Mouse (Mus musculus) MEL (cell line): Measurements from ENCODE around the gene Celf2.

Experiments
- CTCF ChIP-seq, 3 experiments: IDR thresholded peaks in 2 of 3; conservative IDR thresholded peaks in 1 of 3; 2 replicates each; pipeline ENCODE4 v1.5.1; 2011 to 2012; ENCODE audit warnings: low read length in 3 of 3, low read depth in 2 of 3, mild to moderate bottlenecking in 2 of 3, improper control_type of control experiment in 1 of 3, inconsistent platforms in 1 of 3, mixed read lengths in 1 of 3, moderate library complexity in 1 of 3; ENCODE audit not compliant: control insufficient read depth in 1 of 3, insufficient read depth in 1 of 3, poor library complexity in 1 of 3, severe bottlenecking in 1 of 3
- E2F4 ChIP-seq: IDR thresholded peaks from 2 replicates; pipeline ENCODE4 v1.6.1; 2011; ENCODE audit warnings: low read depth, low read length, improper control_type of control experiment, borderline replicate concordance
- ETS1 ChIP-seq: IDR thresholded peaks from 2 replicates; pipeline ENCODE4 v1.6.1; 2012; ENCODE audit warnings: low read depth, mild to moderate bottlenecking, inconsistent platforms, low read length, improper control_type of control experiment, moderate library complexity
- GABPA ChIP-seq: IDR thresholded peaks from 2 replicates; pipeline ENCODE4 v1.6.1; 2012; ENCODE audit warnings: low read depth, mild to moderate bottlenecking, inconsistent platforms, low read length, improper control_type of control experiment, moderate library complexity
- GATA1 ChIP-seq: IDR thresholded peaks from 2 replicates; pipeline ENCODE4 v1.6.1; 2011; ENCODE audit warnings: low read depth, low read length, improper control_type of control experiment
- KAT2A ChIP-seq: conservative IDR thresholded peaks from 2 replicates; pipeline ENCODE4 v1.6.1; 2012; ENCODE audit warnings: low read depth, low read length, improper control_type of control experiment, inconsistent platforms
- MAX ChIP-seq: IDR thresholded peaks from 2 replicates; pipeline ENCODE4 v1.6.1; 2011; ENCODE audit warnings: low read length, improper control_type of control experiment
- POLR2A ChIP-seq, 2 experiments: IDR thresholded peaks; 2 replicates each; pipeline ENCODE4 v1.6.1; 2011 to 2012; ENCODE audit warnings: low read length in 2 of 2, mild to moderate bottlenecking in 2 of 2, control low read depth in 1 of 2, improper control_type of control experiment in 1 of 2, low read depth in 1 of 2, moderate library complexity in 1 of 2; ENCODE audit not compliant: control insufficient read depth in 1 of 2, insufficient read depth in 1 of 2, poor library complexity in 1 of 2
- RAD21 ChIP-seq: IDR thresholded peaks from 2 replicates; pipeline ENCODE4 v1.6.1; 2011; ENCODE audit warnings: mild to moderate bottlenecking, low read depth, low read length, improper control_type of control experiment
- TAL1 ChIP-seq: IDR thresholded peaks from 2 replicates; pipeline ENCODE4 v1.6.1; 2012; ENCODE audit warnings: mild to moderate bottlenecking, inconsistent platforms, low read length, moderate library complexity, mixed read lengths
- TBP ChIP-seq: IDR thresholded peaks from 2 replicates; pipeline ENCODE4 v1.8.0; 2011; ENCODE audit warnings: low read depth, low read length, improper control_type of control experiment
- ZKSCAN1 ChIP-seq: IDR thresholded peaks from 2 replicates; pipeline ENCODE4 v1.6.1; 2012; ENCODE audit warnings: low read depth, mild to moderate bottlenecking, inconsistent platforms, low read length, improper control_type of control experiment, moderate library complexity

- TF ChIP-seq ZKSCAN1 (no peak), GATA1 (no peak), ETS1 (no peak), MAX (no peak), TAL1 (no peak), TBP (no peak), CTCF (IDR thresholded peaks at IDR 0.05 in 2 of 3, conservative IDR thresholded peaks at IDR 0.05 in 1 of 3; ENCODE audit: control insufficient read depth in 1 of 3, insufficient read depth in 1 of 3, low read depth in 2 of 3, low read length in 3 of 3, poor library complexity in 1 of 3, severe bottlenecking in 1 of 3) (no peak), GABPA (no peak), E2F4 (no peak), KAT2A (no peak), POLR2A (IDR thresholded peaks at IDR 0.05; ENCODE audit: control insufficient read depth in 1 of 2, insufficient read depth in 1 of 2, low read depth in 1 of 2, low read length in 2 of 2, poor library complexity in 1 of 2) (no peak), RAD21 (no peak)
Observed at GRCm38 (mm10) chr2:7226785-7227184, 282.6 kb downstream of the Celf2 start.
